Mouse (Mus musculus) liver, adult (tissue): ENCODE results near the gene Prop1.

Experiments
- GATA4 ChIP-seq: IDR thresholded peaks from 2 replicates; pipeline ENCODE4 v1.6.1; 2014; ENCODE audit warnings: mild to moderate bottlenecking, low read length; ENCODE audit not compliant: insufficient replicate concordance

The Prop1 gene

GRCm38 (mm10) chr11:50953665-50954064 lies at the start of gene Prop1:
TSS of gene Prop1 (minus strand) at chr11:50953765.
- no peak for TF ChIP-seq GATA4

GRCm38 (mm10) chr11:51003296-51003695 lies 49.7 kb upstream of the Prop1 start, which contains the start of gene Olfr51:
TSS of gene Olfr51 (plus strand) at chr11:51003596.
- TF ChIP-seq GATA4, result no peak

GRCm38 (mm10) chr11:50981667-50982066 lies 28.1 kb upstream of the Prop1 start, which contains the start of gene Olfr1377:
TSS of gene Olfr1377 (plus strand) at chr11:50981967.
- no peak for TF ChIP-seq GATA4

GRCm38 (mm10) chr11:50977216-50977615 lies 23.7 kb upstream of the Prop1 start:
- TF ChIP-seq GATA4, result no peak

- TF ChIP-seq GATA4, result no peak
Observed at GRCm38 (mm10) chr11:50966230-50966629, 12.7 kb upstream of the Prop1 start, which contains the start of gene Olfr1378. TSS of gene Olfr1378 (plus strand) at chr11:50966530.

- no peak for TF ChIP-seq GATA4
Observed at GRCm38 (mm10) chr11:50964886-50965285, 11.3 kb upstream of the Prop1 start.

GRCm38 (mm10) chr11:50952290-50952689 lies 1.3 kb downstream of the Prop1 start:
- no peak for TF ChIP-seq GATA4

GRCm38 (mm10) chr11:50943506-50943905 lies 10.1 kb downstream of the Prop1 start, which contains the start of gene 4933414I15Rik:
TSS of gene 4933414I15Rik (minus strand) at chr11:50943765.
- no peak for TF ChIP-seq GATA4

- TF ChIP-seq GATA4, result no peak
Observed at GRCm38 (mm10) chr11:50942386-50942785, 11.2 kb downstream of the Prop1 start.

- no peak for TF ChIP-seq GATA4
Observed at GRCm38 (mm10) chr11:50939621-50940366, 13.8 kb downstream of the Prop1 start.

GRCm38 (mm10) chr11:50938435-50938834 lies 15.1 kb downstream of the Prop1 start:
- TF ChIP-seq GATA4, result no peak

- no peak for TF ChIP-seq GATA4
Observed at GRCm38 (mm10) chr11:50932040-50932439, 21.5 kb downstream of the Prop1 start.

GRCm38 (mm10) chr11:50931451-50931866 lies 22.1 kb downstream of the Prop1 start, which contains the start of gene Zfp354b:
TSS of gene Zfp354b (minus strand) at chr11:50931633.
- TF ChIP-seq GATA4, result peak; percentile 23; the same call in 1 of the 2 replicates

GRCm38 (mm10) chr11:50931021-50931420 lies 22.5 kb downstream of the Prop1 start:
- TF ChIP-seq GATA4, result no peak

GRCm38 (mm10) chr11:50930469-50931014 lies 23.0 kb downstream of the Prop1 start:
- no peak for TF ChIP-seq GATA4

- no peak for TF ChIP-seq GATA4
Observed at GRCm38 (mm10) chr11:50915671-50916320, 37.8 kb downstream of the Prop1 start, which contains the start of gene Zfp2. TSS of gene Zfp2 (minus strand) at chr11:50916165.
